Mouse (Mus musculus): Measurements from ENCODE around the gene Wscd1. TPM values are rescaled to one million over a fixed set of nuclear protein-coding genes. Genes with fewer than 3 reads are reported as not detected.

The Wscd1 gene
- polyA plus RNA-seq (2015; fragmentation: Nextera tagmentation; extraction: Ambion mirVana): 4.1 and 4.8 TPM in 2 replicates

DNA sequence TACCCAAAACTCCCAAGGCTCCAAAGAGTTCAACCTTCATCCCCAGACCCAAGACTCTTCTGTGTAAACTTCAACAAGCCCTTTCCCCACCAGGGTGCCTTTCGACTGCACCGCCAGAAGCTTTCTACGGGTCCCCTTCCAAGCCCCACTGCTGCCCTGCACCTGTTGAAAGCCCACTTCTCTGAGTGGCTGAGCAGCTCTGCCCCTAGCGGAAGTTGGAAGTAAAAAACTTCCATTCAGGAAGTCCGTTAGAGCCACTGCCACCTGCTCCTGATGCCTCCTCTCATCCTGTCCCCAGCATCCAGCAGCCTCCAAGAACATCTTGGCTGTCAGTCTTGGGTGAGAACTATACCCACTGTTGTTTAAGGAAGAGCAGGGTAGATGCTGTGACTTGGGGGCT, at the start of gene Wscd1:
Gene Wscd1 (plus strand): TSS at position 250 of the 400 bp plus-strand sequence.
- 0 out of 2 replicates have a peak, but pooled peaks cover 4% of the 10 kb centered on the region for H3K9me3 ChIP-seq
- peaks cover 10% of the 10 kb centered on the region for H3K4me1 ChIP-seq
- H3K27ac ChIP-seq (replicated peaks): no peak within 1 kb of the TSS
- peak within 1 kb of the TSS; percentile 64 for H3K4me3 ChIP-seq
- H3K27me3 ChIP-seq (replicated peaks): peaks cover 59% of the 10 kb centered on the region
- 17% methylated on average over 5 of the region's 5 CpGs for WGBS
- ATAC-seq (ENCODE audit: extremely low read depth, insufficient number of reproducible peaks, low FRiP score, low TSS enrichment): no peak
- no peaks in the 10 kb centered on the region for H3K36me3 ChIP-seq
- H3K9ac ChIP-seq: peak within 1 kb of the TSS; percentile 79
- peak within 1 kb of the TSS; percentile 98 for H3K4me2 ChIP-seq

DNA sequence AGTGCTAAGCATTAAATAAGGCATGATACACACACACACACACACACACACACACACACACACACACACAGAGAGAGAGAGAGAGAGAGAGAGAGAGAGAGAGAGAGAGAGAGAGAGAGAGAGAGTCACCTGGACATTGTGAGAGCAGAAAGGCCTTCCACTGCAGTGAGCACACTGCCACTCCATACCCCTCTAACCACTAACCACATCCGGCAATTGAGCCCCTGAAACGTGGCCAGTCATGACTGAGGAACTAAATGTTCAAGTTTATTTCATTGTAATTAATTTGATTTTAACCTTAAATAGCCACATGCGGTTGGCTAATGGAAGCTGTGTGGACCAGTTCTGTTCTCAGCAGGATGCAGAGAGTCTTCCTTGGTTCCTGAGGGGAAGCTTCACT, 21.7 kb upstream of the Wscd1 start:
- ATAC-seq (ENCODE audit: extremely low read depth, insufficient number of reproducible peaks, low FRiP score, low TSS enrichment): no peak
- Histone ChIP-seq H3K27ac (replicated peaks) (no peak overlapping the region), H3K4me1 (no peaks in the 10 kb centered on the region), H3K4me2 (no peak overlapping the region), H3K36me3 (no peaks in the 10 kb centered on the region), H3K27me3 (replicated peaks) (no peaks in the 10 kb centered on the region), H3K4me3 (no peak overlapping the region), H3K9me3 (no peaks in the 10 kb centered on the region), H3K9ac (no peak overlapping the region)
- 64% methylated on average over 3 of the region's 3 CpGs for WGBS

DNA sequence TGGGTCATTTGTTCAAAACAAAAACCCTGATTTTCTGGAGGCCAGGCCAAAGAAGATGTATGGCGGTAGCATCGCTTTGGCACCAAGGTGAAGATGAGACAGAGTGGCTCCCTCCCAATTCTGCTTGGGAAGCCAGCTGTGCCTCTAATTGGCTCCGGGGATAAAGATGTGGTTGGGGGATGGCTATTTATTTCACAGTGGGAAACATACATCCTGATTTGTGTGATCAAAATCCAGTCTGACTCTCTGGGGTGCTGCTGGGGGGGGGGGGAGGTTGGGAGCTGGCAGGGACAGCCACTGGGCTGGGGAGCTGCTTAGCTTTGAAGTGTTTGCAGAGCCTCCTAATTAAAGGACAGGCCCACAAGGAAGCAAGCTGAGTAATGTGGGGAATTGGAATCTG, 20.4 kb upstream of the Wscd1 start:
- H3K36me3 ChIP-seq: no peaks in the 10 kb centered on the region
- no peak overlapping the region for H3K4me3 ChIP-seq
- no peak overlapping the region for H3K9ac ChIP-seq
- 61% methylated on average over 3 of the region's 3 CpGs for WGBS
- no peak overlapping the region for H3K27ac ChIP-seq (replicated peaks)
- no peaks in the 10 kb centered on the region for H3K4me1 ChIP-seq
- H3K27me3 ChIP-seq (replicated peaks): no peaks in the 10 kb centered on the region
- H3K4me2 ChIP-seq: no peak overlapping the region
- H3K9me3 ChIP-seq: no peaks in the 10 kb centered on the region
- ATAC-seq (ENCODE audit: extremely low read depth, insufficient number of reproducible peaks, low FRiP score, low TSS enrichment): no peak

DNA sequence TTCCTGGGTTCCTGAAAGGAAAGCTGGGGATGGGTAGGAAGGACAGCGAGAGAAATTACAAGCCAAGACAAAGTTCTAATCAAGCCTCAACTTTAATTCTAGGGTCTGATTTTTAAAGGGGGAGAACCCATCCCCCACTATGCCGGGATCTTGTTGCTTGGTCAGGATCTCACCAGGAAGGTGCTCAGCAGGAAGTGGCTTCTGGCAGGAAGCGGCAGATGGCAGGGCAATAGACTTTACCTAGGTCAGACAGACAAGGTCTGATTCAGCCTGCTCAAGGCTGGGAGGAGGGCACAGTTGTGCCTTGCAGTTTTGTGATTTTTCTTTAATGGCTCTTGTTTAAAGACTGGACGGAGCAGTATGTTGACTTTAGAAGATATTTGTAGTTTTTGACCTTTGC, 15.9 kb upstream of the Wscd1 start:
- no peaks in the 10 kb centered on the region for H3K4me1 ChIP-seq
- H3K4me2 ChIP-seq: no peak overlapping the region
- H3K36me3 ChIP-seq: no peaks in the 10 kb centered on the region
- peaks cover 7% of the 10 kb centered on the region; the same call in 1 of the 2 replicates for H3K27me3 ChIP-seq (replicated peaks)
- no peak overlapping the region for H3K9ac ChIP-seq
- no peak for ATAC-seq (ENCODE audit: extremely low read depth, insufficient number of reproducible peaks, low FRiP score, low TSS enrichment)
- no peaks in the 10 kb centered on the region for H3K9me3 ChIP-seq
- no peak overlapping the region for H3K27ac ChIP-seq (replicated peaks)
- no peak overlapping the region for H3K4me3 ChIP-seq
- WGBS: 48% methylated on average over 4 of the region's 4 CpGs

DNA sequence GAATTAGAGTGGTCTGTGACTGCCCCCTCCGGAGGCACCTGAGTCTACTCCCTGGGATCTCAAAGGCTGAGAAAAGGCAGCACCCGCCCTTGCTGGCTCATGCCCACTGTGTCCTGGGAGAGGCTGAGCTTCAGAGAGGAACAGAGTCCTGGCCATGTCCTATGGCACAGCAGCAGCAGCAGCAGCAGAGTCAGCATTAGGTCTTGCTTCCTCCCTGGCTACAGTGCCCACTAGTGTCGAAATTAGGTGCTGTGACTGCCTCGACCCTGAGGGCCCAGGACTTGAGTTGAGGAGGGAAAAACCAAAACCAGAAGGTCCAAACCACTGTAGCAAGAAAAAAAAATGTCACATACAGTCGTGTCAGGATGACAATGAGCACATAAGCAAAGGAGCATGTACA, 12.6 kb upstream of the Wscd1 start:
- Histone ChIP-seq H3K4me3 (no peak overlapping the region), H3K9me3 (no peaks in the 10 kb centered on the region), H3K9ac (no peak overlapping the region), H3K4me1 (no peaks in the 10 kb centered on the region), H3K27ac (replicated peaks) (no peak overlapping the region), H3K36me3 (no peaks in the 10 kb centered on the region), H3K4me2 (no peak overlapping the region), H3K27me3 (replicated peaks) (peaks cover 16% of the 10 kb centered on the region)
- ATAC-seq (ENCODE audit: extremely low read depth, insufficient number of reproducible peaks, low FRiP score, low TSS enrichment): no peak
- WGBS: 31% methylated on average over 5 of the region's 5 CpGs

DNA sequence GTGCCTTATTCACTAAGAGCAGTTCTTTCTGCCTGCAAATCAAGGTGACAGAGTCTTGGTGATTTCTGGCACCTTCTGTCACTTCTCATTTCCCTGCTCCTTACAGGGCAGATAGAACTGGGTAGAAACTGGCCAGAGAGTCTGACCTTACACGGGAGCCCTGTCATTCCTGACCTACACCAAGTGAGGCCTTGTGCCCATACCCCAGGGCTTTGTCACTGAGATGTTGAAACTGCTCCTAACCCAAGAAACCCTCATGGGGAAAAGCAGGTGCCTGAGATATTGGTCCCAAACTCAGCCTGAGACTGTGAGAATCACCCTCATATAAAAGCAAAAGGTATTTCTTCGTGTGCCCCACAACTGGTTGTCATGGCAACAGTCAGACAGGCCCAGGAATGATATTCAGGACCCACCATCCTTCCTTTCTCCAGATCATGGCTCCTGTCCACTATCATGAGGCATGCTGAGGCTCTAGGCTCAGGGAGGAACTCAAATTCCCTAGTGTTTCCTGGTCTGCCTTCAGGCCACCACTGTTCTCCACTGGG, 11.1 kb upstream of the Wscd1 start:
- peaks cover 18% of the 10 kb centered on the region for H3K27me3 ChIP-seq (replicated peaks)
- no peak for ATAC-seq (ENCODE audit: extremely low read depth, insufficient number of reproducible peaks, low FRiP score, low TSS enrichment)
- H3K9ac ChIP-seq: no peak overlapping the region
- no peaks in the 10 kb centered on the region for H3K36me3 ChIP-seq
- no peak overlapping the region for H3K4me2 ChIP-seq
- H3K9me3 ChIP-seq: no peaks in the 10 kb centered on the region
- H3K27ac ChIP-seq (replicated peaks): no peak overlapping the region
- WGBS: 49% methylated on average over 2 of the region's 2 CpGs
- no peaks in the 10 kb centered on the region for H3K4me1 ChIP-seq
- no peak overlapping the region for H3K4me3 ChIP-seq

DNA sequence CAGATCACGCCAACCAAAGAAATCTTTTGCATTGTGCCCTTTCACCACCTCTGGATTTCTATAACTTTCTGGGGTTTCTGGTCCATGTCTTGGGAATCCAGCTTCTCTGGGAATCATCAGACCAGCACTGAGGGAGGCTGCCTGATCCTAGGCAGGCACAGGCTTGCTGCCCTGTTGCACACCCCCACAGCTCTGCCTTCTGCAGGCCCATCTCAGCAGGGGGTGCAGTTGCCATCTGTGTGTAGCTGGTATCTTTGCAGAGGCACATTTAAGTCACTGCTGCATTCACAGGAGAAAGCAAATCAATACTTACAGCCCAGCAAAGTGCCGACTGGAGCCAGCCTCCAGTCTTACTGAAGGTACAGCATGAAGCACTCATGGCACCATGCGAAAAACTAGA, 3.8 kb upstream of the Wscd1 start:
- Histone ChIP-seq H3K4me2 (no peak overlapping the region), H3K36me3 (no peaks in the 10 kb centered on the region), H3K27me3 (replicated peaks) (peaks cover 33% of the 10 kb centered on the region), H3K9ac (no peak overlapping the region), H3K4me3 (no peak overlapping the region), H3K4me1 (peaks cover 4% of the 10 kb centered on the region; the same call in 1 of the 2 replicates), H3K27ac (replicated peaks) (no peak overlapping the region), H3K9me3 (0 out of 2 replicates have a peak, but pooled peaks cover 4% of the 10 kb centered on the region)
- 63% methylated on average over 3 of the region's 3 CpGs for WGBS
- no peak for ATAC-seq (ENCODE audit: extremely low read depth, insufficient number of reproducible peaks, low FRiP score, low TSS enrichment)

DNA sequence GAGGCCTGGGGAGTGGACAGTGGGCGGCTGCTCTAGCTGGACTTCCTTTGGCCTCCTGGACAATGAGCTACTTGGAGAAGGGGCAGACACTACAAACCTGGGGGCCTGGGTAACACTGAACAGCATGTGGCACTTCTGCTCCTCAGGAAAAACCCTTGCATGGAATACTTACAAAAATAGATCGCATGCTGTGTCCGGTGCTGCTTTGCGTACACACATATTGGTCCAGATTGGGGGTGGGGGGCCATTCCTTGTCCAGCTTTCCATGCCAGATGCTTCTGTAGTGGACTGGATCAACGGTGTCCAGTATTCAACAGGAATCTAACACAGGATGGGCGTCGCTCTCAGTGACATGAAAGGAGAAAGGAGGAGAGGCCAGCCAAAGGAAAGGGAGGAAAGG, 2.0 kb upstream of the Wscd1 start:
- Histone ChIP-seq H3K4me2 (no peak overlapping the region), H3K27ac (replicated peaks) (peak overlapping the region; percentile 5), H3K27me3 (replicated peaks) (peaks cover 46% of the 10 kb centered on the region), H3K9me3 (0 out of 2 replicates have a peak, but pooled peaks cover 4% of the 10 kb centered on the region), H3K36me3 (no peaks in the 10 kb centered on the region), H3K4me3 (no peak overlapping the region), H3K9ac (no peak overlapping the region), H3K4me1 (peaks cover 10% of the 10 kb centered on the region)
- WGBS: 60% methylated on average over 7 of the region's 7 CpGs
- ATAC-seq (ENCODE audit: extremely low read depth, insufficient number of reproducible peaks, low FRiP score, low TSS enrichment): no peak

DNA sequence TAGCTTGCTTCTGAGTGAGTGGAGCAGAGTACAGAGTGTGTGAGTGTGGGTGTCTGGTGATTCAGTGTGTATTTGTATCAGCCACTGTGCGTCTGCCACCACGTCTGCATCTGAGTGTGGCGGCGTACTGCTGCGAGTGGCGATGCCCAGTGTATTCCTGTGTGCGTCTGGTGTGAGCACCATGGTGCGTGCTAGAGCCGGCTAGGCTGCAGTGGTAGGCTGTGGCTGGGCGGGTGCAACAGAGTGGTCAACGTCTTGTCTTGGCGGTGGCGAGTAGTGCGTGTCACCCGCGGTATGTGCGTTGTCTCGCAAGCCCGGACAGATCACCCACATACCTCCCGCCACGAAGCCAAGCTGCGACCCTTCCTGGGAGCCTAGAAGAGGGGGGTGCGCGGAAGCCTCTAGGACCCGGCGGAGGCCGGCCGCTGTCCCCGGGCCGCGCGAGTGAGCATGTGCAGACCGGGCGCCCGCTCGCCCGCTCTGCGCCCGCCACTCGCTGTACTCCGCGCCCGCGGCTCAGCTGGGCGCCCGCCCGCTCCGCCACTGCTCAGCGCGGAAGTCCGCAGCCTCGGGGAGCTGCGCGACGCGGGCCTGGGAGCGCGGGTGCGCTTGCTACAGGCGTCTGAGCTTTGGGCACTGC, 934 bp downstream of the Wscd1 start:
- H3K4me1 ChIP-seq: peaks cover 10% of the 10 kb centered on the region
- no peak overlapping the region for H3K27ac ChIP-seq (replicated peaks)
- peak overlapping the region; percentile 98 for H3K4me2 ChIP-seq
- H3K9ac ChIP-seq: peak overlapping the region; percentile 79
- no peak for ATAC-seq (ENCODE audit: extremely low read depth, insufficient number of reproducible peaks, low FRiP score, low TSS enrichment)
- H3K27me3 ChIP-seq (replicated peaks): peaks cover 69% of the 10 kb centered on the region
- 0 out of 2 replicates have a peak, but pooled peaks cover 4% of the 10 kb centered on the region for H3K9me3 ChIP-seq
- peak overlapping the region; percentile 64 for H3K4me3 ChIP-seq
- 3% methylated on average over 59 of the region's 60 CpGs for WGBS
- no peaks in the 10 kb centered on the region for H3K36me3 ChIP-seq

DNA sequence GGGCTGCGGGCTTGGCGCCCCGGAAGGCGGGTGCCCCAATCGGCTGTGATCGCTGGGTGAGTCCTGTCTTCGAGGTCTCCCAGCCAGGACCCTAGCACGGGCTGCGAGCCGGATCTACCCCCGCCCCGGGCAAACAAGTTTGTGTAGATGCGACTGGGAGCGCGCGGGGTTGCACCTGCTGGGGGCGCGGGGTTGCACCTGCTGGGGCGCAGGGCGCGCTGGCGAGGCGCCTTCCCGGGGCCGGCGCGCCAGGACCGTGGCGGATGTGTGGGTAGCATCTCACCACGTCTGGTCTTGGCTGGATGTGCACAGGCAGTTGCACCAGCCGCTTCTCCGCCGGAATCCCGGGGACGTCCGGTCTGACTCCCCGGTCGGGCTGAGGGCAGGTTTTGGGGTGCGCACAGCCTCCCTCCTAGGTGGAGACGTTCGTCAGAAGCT, 1.5 kb downstream of the Wscd1 start:
- Histone ChIP-seq H3K4me1 (peaks cover 10% of the 10 kb centered on the region), H3K36me3 (no peaks in the 10 kb centered on the region), H3K27me3 (replicated peaks) (peaks cover 74% of the 10 kb centered on the region), H3K27ac (replicated peaks) (no peak overlapping the region), H3K9me3 (0 out of 2 replicates have a peak, but pooled peaks cover 4% of the 10 kb centered on the region), H3K4me3 (peak overlapping the region; percentile 64), H3K4me2 (peak overlapping the region; percentile 98), H3K9ac (peak overlapping the region; percentile 79)
- WGBS: 2% methylated on average over 41 of the region's 41 CpGs
- no peak for ATAC-seq (ENCODE audit: extremely low read depth, insufficient number of reproducible peaks, low FRiP score, low TSS enrichment)

DNA sequence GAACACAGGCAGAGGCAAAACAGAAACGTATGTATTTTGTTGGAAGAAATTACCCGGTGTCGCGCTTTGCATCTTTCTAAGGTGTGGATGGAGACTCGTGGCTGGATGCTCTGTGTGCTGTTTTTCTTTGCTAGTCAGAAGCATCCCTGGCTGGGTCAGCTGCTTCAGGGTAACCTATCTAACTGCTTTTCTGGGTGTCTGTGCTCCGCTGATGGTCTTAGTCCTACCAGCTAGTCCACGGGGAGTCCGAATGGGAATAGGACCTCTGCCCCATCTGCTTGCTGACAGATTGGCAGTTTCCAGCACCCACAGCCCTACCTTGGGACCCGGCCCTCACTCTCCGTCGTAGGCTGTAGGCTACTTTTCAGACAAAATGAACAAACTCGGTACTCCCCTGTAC, 2.0 kb downstream of the Wscd1 start:
- 35% methylated on average over 12 of the region's 12 CpGs for WGBS
- H3K27me3 ChIP-seq (replicated peaks): peaks cover 75% of the 10 kb centered on the region
- H3K9ac ChIP-seq: peak overlapping the region; percentile 79; the same call in 1 of the 2 replicates
- H3K27ac ChIP-seq (replicated peaks): no peak overlapping the region
- ATAC-seq (ENCODE audit: extremely low read depth, insufficient number of reproducible peaks, low FRiP score, low TSS enrichment): no peak
- no peaks in the 10 kb centered on the region for H3K36me3 ChIP-seq
- H3K4me2 ChIP-seq: peak overlapping the region; percentile 98
- H3K9me3 ChIP-seq: 0 out of 2 replicates have a peak, but pooled peaks cover 3% of the 10 kb centered on the region
- H3K4me1 ChIP-seq: peaks cover 10% of the 10 kb centered on the region
- peak overlapping the region; percentile 64 for H3K4me3 ChIP-seq

DNA sequence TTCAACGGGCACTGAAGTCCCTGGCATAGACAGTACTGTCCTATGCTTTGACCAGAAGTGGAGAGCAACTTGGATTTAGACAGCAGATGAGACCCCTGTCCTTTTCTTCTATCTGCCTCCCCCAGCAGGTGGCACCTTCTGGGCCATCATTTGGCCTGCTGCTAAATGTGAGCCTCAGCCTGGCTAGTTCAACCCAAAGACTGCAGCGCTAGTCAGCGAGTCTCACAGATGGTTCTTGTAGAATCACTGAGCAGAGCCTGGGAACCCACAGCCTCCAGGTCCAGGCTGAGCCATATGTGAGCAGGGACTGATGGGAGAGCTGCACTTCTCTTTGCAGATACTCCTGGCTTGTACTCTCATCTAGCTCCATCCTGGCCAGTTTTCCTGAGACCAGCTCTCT, 2.9 kb downstream of the Wscd1 start:
- peaks cover 78% of the 10 kb centered on the region for H3K27me3 ChIP-seq (replicated peaks)

More for the DNA sequence above, 2.9 kb downstream of the Wscd1 start:
- 68% methylated on average over 3 of the region's 3 CpGs for WGBS
- Histone ChIP-seq H3K36me3 (no peaks in the 10 kb centered on the region), H3K4me1 (peaks cover 10% of the 10 kb centered on the region), H3K27ac (replicated peaks) (no peak overlapping the region), H3K4me2 (no peak overlapping the region), H3K9ac (no peak overlapping the region), H3K9me3 (no peaks in the 10 kb centered on the region), H3K4me3 (no peak overlapping the region)
- ATAC-seq (ENCODE audit: extremely low read depth, insufficient number of reproducible peaks, low FRiP score, low TSS enrichment): no peak
